Mouse (Mus musculus): ENCODE results near the gene Tmem192. TPM values are rescaled to one million over a fixed set of nuclear protein-coding genes. Genes with fewer than 3 reads are reported as not detected.

The Tmem192 gene
- polyA plus RNA-seq, 1 experiment = 54.1 TPM

DNA sequence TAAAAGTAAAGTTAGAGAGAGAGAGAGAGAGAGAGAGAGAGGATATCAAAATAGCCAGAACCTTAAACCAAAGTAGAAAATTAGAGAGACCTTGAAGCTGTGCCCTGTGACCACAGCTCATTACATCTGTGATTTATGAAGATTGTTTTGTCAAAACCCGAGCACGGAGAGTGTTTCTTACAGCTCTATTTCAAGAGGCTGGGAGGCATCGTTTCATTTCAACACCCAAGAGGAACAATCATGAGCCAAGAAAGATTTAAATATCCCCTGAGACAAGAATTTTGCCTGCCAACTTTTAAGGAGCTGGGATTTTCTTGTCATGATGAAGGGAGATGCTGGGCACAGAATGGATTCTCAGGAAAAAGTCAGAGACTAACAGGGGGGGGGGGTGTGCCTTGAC is 20.6 kb upstream of the Tmem192 start:
- no peak for TF ChIP-seq POLR2A (IDR thresholded peaks at IDR 0.05; ENCODE audit: borderline replicate concordance, low read depth, low read length)
- no peak for TF ChIP-seq CTCF (IDR thresholded peaks at IDR 0.05; ENCODE audit: low read depth, low read length)
- Histone ChIP-seq H3K4me3 (ENCODE audit: insufficient read depth, low read length) (no peak overlapping the region), H3K27ac (ENCODE audit: insufficient read depth, low read depth, low read length) (no peak overlapping the region), H3K4me1 (ENCODE audit: control insufficient read depth, insufficient read depth, low read length) (no peaks in the 10 kb centered on the region)

DNA sequence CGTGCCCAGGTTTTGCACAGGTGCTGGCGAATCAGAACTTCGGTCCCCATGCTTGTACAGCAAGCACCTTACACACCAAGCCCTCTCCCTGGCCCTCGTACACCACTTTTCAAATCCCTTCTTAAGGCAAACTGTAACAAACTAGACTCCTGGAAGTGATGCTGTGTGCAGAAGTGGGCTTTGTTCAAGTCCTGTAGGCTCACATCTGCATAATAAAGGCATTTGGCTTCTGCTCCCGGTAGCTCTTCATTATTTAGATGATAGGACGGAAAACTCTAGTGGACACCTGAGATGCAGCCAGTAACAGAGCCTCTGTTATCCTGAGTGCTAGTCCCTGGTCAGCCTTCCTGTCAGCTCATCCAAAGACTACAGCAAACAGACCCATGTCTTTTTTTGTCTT is 18.0 kb upstream of the Tmem192 start:
- H3K27ac ChIP-seq (ENCODE audit: insufficient read depth, low read depth, low read length) = no peak overlapping the region
- no peak for TF ChIP-seq CTCF (IDR thresholded peaks at IDR 0.05; ENCODE audit: low read depth, low read length)
- no peak for TF ChIP-seq POLR2A (IDR thresholded peaks at IDR 0.05; ENCODE audit: borderline replicate concordance, low read depth, low read length)
- H3K4me1 ChIP-seq (ENCODE audit: control insufficient read depth, insufficient read depth, low read length) = no peaks in the 10 kb centered on the region
- no peak overlapping the region for H3K4me3 ChIP-seq (ENCODE audit: insufficient read depth, low read length)

DNA sequence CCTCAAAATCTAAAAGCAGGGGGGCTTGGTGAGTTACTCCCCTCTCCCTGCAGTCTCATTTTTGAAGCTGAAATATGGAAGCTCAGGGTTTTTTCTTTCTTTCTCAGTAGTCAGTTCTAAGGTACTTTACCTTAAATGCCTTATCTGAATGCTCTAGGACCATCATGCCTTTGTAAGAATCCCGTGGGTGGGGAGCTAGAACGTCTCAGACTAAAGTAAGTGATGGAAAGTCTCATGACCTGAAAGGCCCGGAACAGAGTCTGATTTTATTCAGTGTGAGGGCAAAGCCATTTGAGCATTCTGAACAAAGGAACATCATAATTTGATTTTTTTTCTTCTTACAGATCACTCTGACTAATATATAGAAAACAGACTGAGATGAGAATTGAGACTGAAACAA is 12.0 kb upstream of the Tmem192 start:
- Histone ChIP-seq H3K4me3 (ENCODE audit: insufficient read depth, low read length) (no peak overlapping the region), H3K27ac (ENCODE audit: insufficient read depth, low read depth, low read length) (no peak overlapping the region), H3K4me1 (ENCODE audit: control insufficient read depth, insufficient read depth, low read length) (peaks cover 18% of the 10 kb centered on the region)
- TF ChIP-seq CTCF (IDR thresholded peaks at IDR 0.05; ENCODE audit: low read depth, low read length) = no peak
- no peak for TF ChIP-seq POLR2A (IDR thresholded peaks at IDR 0.05; ENCODE audit: borderline replicate concordance, low read depth, low read length)

DNA sequence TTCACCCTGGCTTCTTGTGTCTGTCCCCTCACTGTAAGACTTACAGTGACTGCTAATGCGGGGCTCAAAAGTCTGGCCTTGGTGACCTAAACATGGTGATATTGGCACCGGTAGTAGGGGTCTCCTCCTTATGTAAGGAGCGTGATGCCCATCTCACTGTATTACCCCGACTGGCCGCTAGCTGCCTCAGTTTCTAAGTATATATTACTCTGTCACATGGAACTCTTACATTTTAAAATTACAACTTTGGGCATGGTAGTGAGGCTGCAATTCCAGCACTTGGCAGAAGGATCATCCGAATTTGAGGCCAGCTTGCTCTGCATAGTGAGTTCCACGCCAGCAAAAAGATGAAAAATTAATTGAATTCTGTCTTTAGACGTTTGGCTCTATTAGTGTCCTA is 6.0 kb upstream of the Tmem192 start:
- Histone ChIP-seq H3K4me1 (ENCODE audit: control insufficient read depth, insufficient read depth, low read length) (peaks cover 26% of the 10 kb centered on the region), H3K4me3 (ENCODE audit: insufficient read depth, low read length) (no peak overlapping the region), H3K27ac (ENCODE audit: insufficient read depth, low read depth, low read length) (no peak overlapping the region)
- no peak for TF ChIP-seq POLR2A (IDR thresholded peaks at IDR 0.05; ENCODE audit: borderline replicate concordance, low read depth, low read length)
- no peak for TF ChIP-seq CTCF (IDR thresholded peaks at IDR 0.05; ENCODE audit: low read depth, low read length)

DNA sequence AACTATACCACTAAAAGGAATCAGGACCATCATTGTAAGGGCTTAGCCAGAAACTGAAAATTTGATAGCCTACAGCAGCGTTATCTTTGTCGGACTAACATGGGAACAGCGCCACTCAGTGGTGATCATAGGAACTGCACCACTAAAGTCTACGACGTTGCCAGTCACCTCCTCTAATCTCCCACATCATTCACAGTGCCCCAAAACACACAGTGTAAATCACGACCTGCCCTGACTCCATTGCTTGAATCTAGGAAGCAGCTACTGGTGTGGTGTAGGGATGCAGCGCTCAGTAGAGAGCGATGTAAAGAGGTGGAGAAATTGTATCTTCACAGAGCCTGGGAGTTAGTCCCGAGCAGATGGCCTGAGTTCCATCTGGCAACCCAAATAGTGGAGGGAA is 5.5 kb upstream of the Tmem192 start:
- peaks cover 27% of the 10 kb centered on the region for H3K4me1 ChIP-seq (ENCODE audit: control insufficient read depth, insufficient read depth, low read length)
- no peak overlapping the region for H3K4me3 ChIP-seq (ENCODE audit: insufficient read depth, low read length)
- H3K27ac ChIP-seq (ENCODE audit: insufficient read depth, low read depth, low read length) = no peak overlapping the region
- no peak; the same call in 1 of the 2 replicates for TF ChIP-seq CTCF (IDR thresholded peaks at IDR 0.05; ENCODE audit: low read depth, low read length)
- no peak for TF ChIP-seq POLR2A (IDR thresholded peaks at IDR 0.05; ENCODE audit: borderline replicate concordance, low read depth, low read length)

DNA sequence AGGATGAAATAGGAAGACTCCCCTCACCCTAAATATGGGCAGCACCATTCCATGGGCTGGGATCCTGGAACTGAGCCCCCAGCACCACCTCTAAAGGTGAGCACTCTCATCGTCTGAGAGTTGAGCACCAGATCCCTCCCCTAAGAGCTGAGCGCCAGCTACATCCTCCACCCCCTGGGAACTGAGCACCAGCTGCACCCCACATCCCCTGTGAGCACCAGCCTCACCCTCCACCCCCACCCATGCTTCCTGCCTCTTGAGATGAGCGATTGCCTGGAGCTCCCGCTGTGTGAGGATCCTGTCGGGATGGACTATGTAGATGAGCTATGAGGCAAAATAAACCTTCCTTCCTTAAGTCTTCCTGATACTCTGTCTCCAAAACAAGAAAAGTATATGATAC is 4.0 kb upstream of the Tmem192 start:
- Histone ChIP-seq H3K27ac (ENCODE audit: insufficient read depth, low read depth, low read length) (no peak overlapping the region), H3K4me3 (ENCODE audit: insufficient read depth, low read length) (no peak overlapping the region), H3K4me1 (ENCODE audit: control insufficient read depth, insufficient read depth, low read length) (peaks cover 17% of the 10 kb centered on the region)
- TF ChIP-seq POLR2A (IDR thresholded peaks at IDR 0.05; ENCODE audit: borderline replicate concordance, low read depth, low read length) = no peak
- TF ChIP-seq CTCF (IDR thresholded peaks at IDR 0.05; ENCODE audit: low read depth, low read length) = no peak

DNA sequence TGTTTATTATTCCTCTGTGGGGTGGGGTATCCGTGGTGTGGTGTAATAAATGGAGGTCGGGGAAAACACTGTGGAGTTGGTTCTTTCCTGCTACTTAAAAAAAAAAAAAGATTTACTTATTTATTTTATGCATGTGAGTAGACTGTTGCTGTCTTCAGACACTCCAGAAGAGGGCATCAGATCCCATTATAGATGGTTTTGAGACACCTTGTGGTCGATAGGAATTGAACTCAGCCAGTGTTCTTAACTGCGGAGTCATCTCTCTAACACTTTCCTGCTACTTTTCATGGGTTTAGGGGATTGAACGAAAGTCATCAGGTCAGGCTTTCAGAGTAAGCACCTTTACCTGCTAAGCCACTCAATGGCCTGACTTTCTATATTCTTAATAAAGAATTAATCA is 2.2 kb upstream of the Tmem192 start:
- no peak for TF ChIP-seq POLR2A (IDR thresholded peaks at IDR 0.05; ENCODE audit: borderline replicate concordance, low read depth, low read length)
- no peak for TF ChIP-seq CTCF (IDR thresholded peaks at IDR 0.05; ENCODE audit: low read depth, low read length)
- H3K4me1 ChIP-seq (ENCODE audit: control insufficient read depth, insufficient read depth, low read length) = peaks cover 23% of the 10 kb centered on the region
- no peak overlapping the region for H3K27ac ChIP-seq (ENCODE audit: insufficient read depth, low read depth, low read length)

DNA sequence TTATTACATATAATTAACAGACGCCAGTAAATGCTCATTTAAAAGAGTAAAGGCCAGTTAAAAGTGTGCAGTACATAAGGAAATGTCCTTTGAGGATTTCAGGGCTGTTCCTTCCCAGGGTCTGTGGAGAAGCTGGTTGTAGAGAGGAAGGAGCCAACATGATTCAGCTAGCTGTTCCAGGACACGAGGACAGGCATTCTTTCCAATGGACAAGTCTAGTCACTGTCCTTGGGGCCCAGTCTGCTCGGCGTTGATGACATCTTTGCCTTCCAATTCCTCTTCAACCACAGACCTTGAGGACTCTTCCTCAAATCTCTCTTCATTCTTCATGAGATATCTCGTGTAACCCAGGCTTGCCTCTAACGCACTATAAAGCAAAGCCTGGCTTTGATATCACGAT is 1.4 kb upstream of the Tmem192 start:
- H3K4me1 ChIP-seq (ENCODE audit: control insufficient read depth, insufficient read depth, low read length) = peaks cover 23% of the 10 kb centered on the region
- peak overlapping the region; percentile 65 for H3K27ac ChIP-seq (ENCODE audit: insufficient read depth, low read depth, low read length)
- no peak overlapping the region for H3K4me3 ChIP-seq (ENCODE audit: insufficient read depth, low read length)
- no peak for TF ChIP-seq POLR2A (IDR thresholded peaks at IDR 0.05; ENCODE audit: borderline replicate concordance, low read depth, low read length)
- TF ChIP-seq CTCF (IDR thresholded peaks at IDR 0.05; ENCODE audit: low read depth, low read length) = no peak

More for the DNA sequence above, 2.2 kb upstream of the Tmem192 start:
- H3K4me3 ChIP-seq (ENCODE audit: insufficient read depth, low read length) = no peak overlapping the region

DNA sequence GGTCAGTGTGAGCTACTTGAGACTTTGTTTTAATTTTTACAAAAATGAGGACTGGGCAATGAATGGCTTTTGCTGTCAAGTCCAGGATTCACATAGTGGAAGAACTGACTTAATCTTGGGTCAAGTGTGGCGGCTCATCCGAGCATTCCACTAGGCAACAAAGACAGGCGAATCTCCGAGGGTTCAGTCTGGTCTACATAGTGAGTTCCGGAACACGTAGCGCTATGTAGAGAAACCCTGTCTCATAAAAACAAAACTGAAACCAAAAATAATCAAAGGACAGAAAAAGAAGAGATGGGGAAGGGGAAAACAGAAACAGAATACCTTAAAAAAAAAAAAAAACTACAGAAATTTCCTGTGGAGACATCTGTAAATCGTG is 555 bp upstream of the Tmem192 start:
- peak overlapping the region; percentile 57 for H3K4me3 ChIP-seq (ENCODE audit: insufficient read depth, low read length)
- H3K4me1 ChIP-seq (ENCODE audit: control insufficient read depth, insufficient read depth, low read length) = peaks cover 27% of the 10 kb centered on the region
- TF ChIP-seq POLR2A (IDR thresholded peaks at IDR 0.05; ENCODE audit: borderline replicate concordance, low read depth, low read length) = no peak
- TF ChIP-seq CTCF (IDR thresholded peaks at IDR 0.05; ENCODE audit: low read depth, low read length) = no peak
- H3K27ac ChIP-seq (ENCODE audit: insufficient read depth, low read depth, low read length) = peak overlapping the region; percentile 65

DNA sequence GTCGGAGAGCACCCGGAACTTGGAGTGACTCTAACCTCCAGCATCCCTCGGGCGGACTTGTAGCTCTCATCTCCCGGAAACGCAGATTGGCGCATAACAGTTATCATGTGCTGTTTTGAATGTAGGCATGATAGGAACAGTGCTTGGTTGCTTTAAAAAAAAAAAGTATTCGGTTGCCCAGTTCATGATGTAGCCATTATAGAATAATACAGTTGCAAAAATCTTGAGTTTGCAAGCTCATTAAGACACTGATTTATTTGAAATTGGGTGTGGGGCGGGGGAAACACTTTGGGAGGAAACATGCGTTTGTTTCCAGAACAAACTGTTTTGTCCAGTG is 681 bp downstream of the Tmem192 start:
- Histone ChIP-seq H3K4me3 (ENCODE audit: insufficient read depth, low read length) (peak overlapping the region; percentile 76), H3K4me1 (ENCODE audit: control insufficient read depth, insufficient read depth, low read length) (peaks cover 31% of the 10 kb centered on the region), H3K27ac (ENCODE audit: insufficient read depth, low read depth, low read length) (peak overlapping the region; percentile 95)
- TF ChIP-seq POLR2A (IDR thresholded peaks at IDR 0.05; ENCODE audit: borderline replicate concordance, low read depth, low read length) = no peak

DNA sequence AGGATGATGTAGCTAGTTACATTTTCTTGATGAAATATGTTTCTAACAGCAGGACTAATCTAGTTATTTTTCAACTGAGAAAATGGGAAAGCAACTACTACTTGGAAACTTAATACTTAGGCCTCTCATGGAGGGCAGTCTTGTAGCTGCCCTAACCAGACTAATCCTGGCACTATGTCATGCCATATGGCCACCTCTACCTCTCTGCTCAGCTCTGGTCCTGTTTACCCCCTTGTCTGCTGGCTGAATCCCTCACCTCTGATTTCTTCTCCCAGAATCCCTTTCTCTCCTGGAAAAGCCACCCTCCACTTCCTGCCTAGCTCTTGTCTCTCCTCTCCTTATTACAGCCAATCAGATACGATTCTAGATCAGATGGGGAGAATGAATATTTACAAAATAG is 1.4 kb downstream of the Tmem192 start:
- TF ChIP-seq CTCF (IDR thresholded peaks at IDR 0.05; ENCODE audit: low read depth, low read length) (no peak), POLR2A (IDR thresholded peaks at IDR 0.05; ENCODE audit: borderline replicate concordance, low read depth, low read length) (no peak)
- Histone ChIP-seq H3K27ac (ENCODE audit: insufficient read depth, low read depth, low read length) (no peak overlapping the region), H3K4me3 (ENCODE audit: insufficient read depth, low read length) (no peak overlapping the region), H3K4me1 (ENCODE audit: control insufficient read depth, insufficient read depth, low read length) (peaks cover 31% of the 10 kb centered on the region)

All from bone marrow macrophage, adult 2 months (primary cell).